Mouse (Mus musculus) cerebellum, adult 18-20 months (tissue): ENCODE results near the gene Serpina3g.
"Not testable (repeated sequence)": the region's sequence is repeated elsewhere in the genome, so short reads cannot be mapped to it uniquely, and the experiment has no call there.

Source experiments
- DNase-seq, 2 experiments: peaks; one replicate each; pipeline ENCODE4 v3.0.0; 2021

The Serpina3g gene

DNA sequence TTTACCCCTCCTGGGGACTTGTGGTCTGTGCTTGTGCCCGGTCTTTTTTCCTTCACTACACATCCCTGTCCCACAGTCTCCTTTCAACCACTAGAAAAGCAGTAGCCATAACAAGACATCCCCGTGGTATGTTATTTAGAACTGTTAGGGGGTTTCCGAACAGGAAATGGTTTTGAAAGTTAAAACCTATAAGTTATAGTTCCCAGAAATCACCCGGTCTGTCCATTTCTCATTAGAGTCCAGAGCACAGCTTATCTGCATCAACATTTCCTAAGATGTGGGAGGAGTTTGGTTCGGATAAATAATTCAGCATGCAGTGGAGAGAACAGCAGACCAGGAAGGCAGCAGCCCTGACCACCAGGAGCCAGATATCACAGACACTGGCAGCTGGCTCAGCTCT, at the start of gene Serpina3g:
TSS of gene Serpina3g (plus strand) at position 331 of the 400 bp plus-strand sequence.
- no peak for DNase-seq

DNA sequence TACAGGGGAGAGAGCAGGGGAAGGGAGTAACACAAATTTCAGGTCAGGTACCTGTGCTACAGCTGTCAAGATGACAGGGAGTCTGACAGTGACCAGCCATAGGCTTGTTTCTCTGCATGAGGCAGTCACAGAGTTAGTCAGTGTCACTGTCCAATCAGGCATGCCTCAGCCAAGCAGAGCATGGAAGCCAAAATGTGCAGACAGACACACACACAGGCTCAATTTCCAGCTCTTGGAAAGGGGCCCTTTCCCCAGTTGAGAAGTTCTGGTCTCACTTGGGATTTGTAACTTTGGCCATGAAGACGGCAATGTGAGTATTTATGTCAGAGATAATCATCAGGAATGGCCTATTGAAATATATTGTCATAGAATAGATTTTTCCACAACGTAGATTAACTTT, 46.8 kb upstream of the Serpina3g start:
- no peak for DNase-seq

DNA sequence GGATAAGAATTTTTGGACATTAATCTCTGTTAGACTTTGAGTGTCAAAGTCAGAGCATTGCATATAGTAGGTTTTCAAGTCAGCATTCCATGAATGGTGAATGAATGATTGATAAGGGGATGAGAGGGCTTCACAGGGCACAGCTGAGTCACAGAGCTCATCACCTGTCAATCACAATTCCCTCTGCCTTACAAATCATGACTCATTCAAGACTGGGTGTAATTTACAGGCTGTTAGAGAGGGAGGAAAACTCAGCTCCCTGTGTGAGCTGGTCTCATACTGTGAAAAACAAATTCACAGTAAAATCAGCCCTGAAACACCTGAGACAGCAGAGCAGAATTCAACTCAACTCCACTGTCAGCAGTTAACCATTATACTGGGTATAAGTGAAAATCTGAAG, 45.2 kb upstream of the Serpina3g start:
- no peak for DNase-seq

DNA sequence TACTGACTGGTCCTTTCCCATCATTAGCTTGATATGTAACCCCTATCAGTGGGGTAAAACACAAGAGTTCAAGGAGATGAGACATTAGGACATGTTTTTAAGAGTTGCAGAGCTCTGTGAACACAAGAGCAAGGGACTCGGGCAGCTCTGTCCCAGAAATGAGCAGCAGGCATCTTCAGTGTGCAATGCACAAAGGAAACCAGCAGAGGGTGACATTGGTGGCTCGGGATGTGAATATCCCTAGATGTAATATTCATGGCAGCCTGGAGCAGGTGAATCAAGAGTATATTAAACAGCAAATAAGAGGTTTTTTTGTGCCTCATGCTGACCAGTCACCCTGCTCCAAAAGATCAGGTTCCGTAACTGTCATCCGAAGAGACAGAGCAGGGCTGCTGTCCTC, 26.9 kb upstream of the Serpina3g start:
- DNase-seq, result no peak

DNA sequence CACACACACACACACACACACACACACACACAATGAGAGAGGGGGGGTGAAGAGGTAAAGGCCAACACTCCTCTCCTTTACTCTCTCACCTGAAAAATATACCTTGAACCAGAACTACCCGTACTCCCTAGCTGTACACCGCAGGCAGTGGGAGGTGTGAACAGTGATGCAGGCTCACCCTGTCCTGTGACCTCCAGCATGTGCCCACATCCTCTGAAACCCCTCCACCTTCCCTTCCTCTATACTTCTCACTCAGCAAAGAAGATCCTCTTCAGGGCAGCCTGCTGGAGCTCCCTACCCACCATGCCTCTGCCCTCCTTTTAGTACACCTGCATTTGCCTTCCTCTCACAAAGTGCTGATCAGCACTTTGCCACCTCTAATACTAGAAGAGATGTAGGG, 26.2 kb upstream of the Serpina3g start:
- DNase-seq, result no peak

DNA sequence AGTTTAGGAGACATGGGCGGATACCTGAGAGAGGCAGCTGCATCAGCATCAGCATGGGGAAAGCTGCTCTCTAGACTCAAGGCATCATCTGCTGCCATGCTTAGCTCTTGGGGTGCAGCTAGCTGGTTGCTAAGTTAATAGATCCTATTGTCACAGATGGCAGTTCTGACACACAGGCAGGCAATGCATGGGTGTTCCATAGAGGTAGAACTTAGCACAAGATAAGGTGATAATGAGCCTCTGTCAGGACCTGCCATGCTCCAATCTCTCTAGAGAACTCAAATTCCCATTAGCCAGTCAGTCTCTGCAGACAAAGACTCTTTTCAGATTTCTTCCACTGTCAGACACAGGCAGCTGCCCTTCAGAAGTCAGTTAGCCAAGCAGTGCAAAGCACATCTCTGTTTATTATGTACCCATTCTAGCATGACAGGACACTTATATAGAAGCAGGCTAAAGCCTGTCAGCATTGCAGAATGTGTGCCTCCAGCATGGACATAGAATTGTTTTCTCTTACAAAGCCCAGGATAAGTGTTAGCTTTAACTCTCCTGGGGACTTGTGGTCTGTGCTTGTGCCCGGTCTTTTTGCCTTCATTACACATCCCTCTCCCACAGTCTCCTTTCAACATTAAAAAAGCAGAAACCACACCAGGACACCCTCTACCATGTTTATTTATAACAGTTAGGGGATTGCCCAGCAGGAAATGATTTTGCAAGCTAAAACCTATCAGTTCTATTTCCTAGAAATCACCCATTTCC, 22.2 kb upstream of the Serpina3g start:
- no peak for DNase-seq

DNA sequence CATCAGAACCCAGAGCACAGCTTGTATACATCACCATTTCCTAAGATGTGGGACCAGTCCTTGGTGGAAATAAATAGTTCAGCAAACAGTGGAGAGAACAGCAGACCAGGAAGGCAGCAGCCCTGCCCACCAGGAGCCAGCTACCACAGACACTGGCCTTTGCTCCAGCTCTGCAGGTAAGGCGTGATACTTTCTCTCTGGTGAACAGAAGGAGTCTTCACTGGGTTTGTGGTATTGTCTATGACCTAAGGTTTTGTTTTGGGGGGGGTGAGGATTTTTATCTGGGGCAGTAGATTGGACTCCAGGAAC, 21.6 kb upstream of the Serpina3g start, which contains the start of gene Serpina3f:
TSS of gene Serpina3f (plus strand) at position 100 of the 309 bp plus-strand sequence.
- no peak for DNase-seq

DNA sequence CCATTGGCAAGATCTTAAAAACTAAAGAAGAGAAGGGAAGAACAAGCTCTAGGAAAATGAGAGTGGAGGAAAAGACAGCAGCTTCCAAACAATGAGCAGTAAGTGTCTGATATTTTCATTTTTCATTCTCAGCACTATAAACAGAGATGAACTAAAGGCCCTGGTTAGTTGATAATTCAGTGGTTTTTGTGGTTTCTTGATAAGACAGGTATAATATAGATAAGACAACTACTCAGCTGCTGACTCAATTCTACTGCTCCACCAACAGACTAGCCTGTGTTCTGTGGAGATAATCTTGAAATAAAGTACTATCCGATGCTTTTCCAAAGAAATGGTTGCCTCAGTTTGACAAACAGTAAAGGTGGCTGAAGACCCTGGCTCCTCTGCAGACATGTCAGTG, 20.8 kb upstream of the Serpina3g start:
- no peak for DNase-seq

DNA sequence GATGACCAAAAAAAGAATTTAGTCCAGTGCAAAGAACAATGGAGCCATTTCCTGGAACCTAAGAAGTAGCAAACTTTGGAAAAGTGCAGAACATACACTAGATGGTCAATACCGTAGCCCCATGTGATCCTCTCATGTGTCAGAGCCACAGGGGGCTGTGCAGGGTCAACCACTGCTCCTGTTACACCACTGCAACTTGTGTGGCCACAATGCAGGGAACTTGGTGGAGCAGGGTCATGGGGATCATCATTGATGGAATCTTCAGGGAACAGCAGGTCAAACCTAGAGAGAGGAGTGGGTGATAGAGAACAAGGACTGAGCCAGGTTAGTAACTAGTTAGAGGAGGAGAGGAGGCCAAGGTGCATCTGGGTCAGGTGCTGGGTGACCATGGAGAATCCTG, 14.4 kb upstream of the Serpina3g start:
- DNase-seq, result no peak

DNA sequence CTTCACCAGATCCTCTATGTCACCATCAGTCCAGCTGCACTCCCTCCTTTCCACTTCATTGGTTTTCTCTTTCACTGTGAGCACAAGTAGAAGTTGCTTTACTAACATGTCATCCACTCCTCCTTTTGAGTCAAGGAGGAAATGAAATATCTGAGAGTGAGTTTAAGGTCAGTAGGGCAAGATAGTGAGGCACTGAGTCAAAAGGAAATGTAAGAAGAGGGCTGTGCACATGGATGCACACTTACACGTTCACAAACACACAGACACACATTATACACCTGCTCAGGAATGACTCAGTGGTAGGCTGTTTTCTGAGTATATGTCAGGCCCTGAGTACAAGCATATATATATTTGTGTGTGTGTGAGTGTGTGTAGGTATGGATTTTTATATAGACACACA, 12.4 kb upstream of the Serpina3g start:
- no peak for DNase-seq

DNA sequence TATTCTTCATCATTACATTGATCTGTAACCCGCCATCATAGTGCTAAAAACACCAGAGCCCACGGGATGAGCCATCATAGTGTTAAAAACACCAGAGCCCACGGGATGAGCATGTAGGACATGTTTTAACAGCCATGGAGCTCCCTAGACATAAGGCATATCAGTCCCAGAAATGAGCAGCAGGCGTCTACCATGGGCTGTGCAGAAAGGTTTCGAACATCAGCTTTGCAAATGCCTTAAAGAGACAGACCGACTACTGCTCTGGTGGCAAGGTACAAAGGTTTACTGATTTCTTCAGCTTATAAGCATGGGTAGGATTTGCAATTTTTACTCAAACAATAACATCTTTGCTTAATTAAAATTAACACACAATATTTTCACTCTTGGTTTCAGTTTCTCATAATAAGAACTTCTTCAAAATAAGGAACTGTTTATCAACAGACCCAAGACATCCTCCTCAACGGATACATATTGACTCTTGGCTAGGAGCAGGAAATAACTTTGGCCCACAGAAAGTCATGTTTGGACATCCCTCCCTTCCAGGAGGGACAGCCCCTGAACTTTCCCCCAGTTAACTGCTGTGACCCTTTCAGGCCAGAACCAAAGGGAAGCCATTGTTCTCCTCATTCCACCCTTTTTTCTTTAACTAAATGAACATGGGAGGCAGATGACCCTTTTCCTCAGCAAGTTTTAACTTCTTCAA, 11.3 kb upstream of the Serpina3g start:
- DNase-seq, result no peak

DNA sequence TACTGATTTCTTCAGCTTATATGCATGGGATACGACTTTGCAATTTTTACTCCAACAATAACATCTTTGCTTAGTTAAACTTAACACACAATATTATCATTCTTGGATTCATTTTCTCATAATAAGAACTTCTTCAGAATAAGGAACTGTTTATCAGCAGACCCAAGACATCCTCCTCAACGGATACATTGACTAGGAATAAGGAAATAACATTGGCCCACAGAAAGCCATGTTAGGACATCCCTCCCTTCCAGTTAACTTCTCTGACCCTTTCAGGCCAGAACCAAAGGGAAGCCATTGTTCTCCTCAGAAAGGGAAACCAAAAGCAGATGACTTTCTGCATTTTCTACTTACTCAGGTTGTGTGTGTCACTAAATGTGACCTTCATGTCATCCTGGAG, 5.3 kb upstream of the Serpina3g start:
- no peak for DNase-seq

DNA sequence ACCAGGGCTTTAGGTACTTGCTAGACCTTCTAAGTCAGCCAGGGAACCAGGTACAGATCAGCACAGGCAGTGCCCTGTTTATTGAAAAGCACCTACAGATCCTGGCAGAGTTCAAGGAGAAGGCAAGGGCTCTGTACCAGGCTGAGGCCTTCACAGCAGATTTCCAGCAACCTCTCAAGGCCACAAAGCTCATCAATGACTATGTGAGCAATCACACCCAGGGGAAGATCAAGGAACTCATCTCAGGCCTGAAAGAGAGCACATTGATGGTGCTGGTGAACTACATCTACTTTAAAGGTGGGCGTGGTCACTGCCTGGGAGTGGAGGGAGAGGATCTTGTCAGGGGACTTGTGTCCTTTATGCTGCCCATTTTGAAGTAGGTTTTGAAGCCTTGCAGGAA, 2.0 kb downstream of the Serpina3g start:
- DNase-seq, result not testable (repeated sequence)

DNA sequence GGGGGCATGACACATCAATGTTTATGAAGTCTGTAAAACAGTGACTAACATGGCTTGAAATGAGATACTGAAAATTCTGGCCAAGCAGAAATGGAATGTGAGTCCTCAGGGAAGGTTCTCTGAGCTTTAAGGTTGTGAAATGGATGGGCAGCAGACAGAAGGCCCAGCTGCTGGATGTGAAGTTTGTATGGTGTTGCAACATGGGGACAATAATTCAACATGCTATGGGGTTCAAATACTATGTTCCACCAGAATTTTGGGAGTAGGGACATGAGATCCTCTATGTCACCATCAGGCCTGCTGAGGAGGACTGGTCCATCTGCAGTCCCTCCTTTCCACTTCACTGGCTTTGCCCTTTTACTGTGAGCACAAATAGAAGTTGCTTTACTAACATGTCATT, 7.3 kb downstream of the Serpina3g start:
- no peak for DNase-seq

DNA sequence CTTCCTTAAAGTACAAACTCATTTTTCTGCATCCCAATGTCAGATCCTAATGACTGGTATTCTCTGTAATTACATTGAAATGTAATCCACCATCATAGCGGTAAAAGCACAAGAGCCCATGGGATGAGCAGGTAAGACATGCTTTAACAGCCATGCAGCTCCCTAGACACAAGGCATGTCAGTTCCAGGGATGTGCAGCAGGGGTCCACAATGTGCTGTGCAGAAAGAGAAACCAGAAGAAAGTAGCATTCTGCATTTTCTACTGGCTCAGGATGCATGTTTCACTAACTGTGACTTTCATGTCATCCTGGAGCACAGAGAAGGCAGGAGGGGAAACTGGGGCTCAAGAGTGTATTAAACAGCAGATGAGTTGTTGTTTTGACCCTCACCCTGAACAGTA, 9.0 kb downstream of the Serpina3g start:
- DNase-seq, result no peak

DNA sequence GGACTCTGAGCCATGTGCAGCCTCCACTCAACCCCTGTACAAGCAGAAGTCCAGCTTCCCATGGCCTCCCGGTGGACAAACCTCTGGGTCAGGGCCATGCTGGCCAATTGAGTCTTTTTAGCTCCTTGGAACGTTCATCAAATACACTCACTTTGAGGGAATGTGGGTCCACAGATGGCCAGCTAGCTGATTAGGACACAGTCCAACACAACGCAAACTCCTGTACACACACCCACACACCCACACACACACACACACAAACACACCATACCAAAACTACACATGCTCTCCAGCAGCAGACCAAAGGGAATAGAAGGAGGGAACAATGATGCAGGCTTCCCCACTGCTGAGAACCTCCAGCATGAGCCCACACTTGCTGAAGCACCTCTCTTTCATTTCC, 9.6 kb downstream of the Serpina3g start:
- DNase-seq, result no peak

DNA sequence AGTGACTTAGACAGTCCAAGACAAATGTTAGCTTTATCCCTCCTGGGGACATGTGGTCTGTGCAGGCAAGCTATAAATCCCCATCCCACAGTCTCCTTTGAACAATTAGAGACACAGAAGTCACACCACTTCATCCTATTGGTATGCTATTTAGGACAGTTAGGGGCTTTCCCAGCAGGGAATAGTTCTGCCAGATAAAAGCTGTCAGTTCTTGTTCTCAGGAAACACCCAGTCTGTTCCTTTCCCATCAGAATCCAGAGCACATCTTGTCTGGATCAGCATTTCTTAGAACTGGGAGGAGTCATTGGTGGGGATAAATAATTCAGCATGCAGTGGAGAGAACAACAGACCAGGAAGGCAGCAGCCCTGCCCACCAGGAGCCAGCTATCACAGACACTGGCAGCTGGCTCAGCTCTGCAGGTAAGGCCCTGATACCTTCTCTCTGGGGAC, 11.5 kb downstream of the Serpina3g start:
- DNase-seq, result no peak

DNA sequence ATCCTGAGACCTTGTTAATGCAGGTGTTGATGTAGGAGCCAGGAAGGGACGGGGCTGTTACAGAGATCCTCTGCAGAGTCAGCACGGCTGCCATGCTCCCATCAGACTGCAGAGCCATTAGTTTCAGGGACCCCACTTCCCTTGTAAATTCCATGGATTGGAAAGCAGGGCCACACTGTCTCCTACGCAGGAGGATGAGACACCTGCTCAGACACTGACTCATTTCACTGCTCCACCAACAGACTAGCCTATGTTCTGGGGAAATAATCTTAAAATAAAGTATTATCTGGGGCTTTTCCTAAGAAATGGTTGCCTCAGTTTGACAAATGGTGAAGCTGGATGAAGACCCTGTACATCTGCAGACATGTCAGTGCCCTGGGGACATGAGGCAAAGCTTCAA, 12.2 kb downstream of the Serpina3g start:
- no peak for DNase-seq

DNA sequence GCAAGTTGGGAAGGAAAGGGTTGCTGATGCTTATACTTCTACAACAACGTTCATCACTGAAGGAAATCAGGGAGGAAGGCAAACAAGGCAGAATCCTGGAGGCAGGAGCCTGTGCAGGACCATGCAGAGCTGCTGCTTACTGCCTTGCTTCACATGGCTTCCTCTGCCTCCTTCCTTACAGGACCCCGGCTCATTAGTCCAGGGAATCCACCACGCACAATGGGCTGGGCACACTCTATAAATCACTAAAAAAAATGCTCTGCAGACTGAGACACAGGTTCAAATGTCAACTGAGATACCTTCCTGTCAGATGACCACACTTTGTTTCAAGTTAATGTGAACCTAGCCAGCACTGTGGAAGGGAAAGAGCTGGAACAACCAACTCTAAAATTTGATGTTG, 25.0 kb downstream of the Serpina3g start:
- DNase-seq, result no peak

DNA sequence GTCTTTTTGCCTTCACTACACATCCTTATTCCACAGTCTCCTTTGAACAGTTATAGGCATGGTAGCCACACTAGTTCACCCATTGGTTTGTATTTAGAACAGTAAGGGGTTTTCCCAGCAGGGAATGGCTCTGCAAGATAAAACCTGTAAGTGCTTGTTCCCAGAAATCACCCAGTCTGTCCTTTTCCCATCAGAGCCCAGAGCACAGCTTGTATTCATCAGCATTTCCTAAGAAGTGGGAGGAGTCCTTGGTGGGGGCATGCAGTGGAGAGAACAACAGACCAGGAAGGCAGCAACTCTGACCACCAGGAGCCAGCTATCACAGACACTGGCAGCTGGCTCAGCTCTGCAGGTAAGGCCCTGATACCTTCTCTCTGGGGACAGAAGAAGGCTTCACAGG, 26.8 kb downstream of the Serpina3g start, which contains the start of gene Serpina3i:
TSS of gene Serpina3i (plus strand) at position 260 of the 400 bp plus-strand sequence.
- no peak for DNase-seq

DNA sequence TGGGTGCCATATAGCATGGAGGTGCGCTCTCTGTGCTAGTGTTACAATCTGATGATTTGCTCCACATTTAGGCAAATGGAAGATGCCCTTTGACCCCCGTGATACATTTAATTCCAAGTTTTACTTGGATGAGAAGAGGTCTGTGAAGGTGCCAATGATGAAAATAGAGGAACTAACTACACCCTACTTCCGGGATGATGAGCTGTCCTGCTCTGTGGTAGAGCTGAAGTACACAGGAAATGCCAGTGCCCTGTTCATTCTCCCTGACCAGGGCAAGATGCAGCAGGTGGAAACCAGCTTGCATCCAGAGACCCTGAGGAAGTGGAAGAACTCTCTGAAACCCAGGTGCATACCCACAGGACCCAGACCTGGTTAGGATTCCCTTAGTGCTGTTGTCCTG, 30.3 kb downstream of the Serpina3g start:
- DNase-seq, result no peak

DNA sequence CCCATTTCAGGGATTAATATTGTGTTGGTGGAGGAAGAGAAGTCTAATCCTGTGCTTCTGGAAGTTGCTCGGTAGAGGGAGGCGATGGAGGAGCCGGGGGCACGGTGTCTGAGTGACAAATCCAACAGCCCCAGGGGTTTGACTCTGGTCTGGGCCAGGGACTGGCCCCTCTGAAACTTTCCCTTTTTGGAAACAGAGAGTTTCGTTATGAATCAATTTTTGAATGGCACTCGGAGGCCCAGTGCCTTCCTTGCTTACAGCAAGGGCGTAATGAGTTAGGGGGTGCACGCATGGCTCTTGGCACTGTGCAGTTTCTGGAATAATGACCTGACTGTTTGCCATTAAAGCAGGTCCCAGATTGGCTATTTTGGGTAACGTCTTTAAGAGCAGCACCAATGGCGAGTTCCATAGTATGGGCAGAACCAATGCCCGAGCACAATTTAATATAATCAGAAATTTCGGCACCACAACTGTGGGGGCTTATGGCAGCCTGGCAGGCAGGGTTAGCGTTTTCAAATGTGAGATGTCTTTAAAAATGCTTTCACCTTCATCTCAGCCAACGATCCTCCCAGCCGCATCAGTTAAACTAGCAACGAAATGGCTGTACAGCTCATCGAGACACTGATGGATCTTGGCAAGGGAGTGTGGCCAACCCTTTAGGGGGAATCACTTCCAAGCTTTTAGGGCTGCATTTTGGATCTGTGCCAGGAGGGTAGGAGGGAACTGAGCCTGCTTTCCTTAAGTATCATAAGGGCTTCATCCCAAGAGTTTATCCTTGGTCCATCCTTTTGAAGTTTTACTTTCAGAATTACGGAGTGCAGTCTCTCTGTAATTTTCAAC, 42.4 kb downstream of the Serpina3g start:
- DNase-seq, result no peak

DNA sequence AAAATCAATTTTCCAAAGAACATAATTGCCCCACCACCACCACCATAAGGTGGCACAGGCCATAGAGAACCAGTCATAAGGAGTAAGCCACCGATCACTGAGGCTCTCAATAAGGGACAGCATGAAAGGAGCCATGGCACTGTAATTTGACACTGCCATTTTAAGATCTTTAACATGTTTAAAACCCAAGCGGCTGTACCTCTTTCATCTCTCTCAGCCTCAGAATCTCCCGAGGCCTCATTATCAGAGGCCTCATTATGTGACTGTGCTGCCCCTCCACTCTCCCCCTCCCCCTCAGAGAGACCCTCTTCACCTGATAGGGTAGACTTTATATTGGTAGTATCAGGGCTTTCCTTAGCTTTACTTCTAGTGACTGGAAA, 43.0 kb downstream of the Serpina3g start:
- no peak for DNase-seq

DNA sequence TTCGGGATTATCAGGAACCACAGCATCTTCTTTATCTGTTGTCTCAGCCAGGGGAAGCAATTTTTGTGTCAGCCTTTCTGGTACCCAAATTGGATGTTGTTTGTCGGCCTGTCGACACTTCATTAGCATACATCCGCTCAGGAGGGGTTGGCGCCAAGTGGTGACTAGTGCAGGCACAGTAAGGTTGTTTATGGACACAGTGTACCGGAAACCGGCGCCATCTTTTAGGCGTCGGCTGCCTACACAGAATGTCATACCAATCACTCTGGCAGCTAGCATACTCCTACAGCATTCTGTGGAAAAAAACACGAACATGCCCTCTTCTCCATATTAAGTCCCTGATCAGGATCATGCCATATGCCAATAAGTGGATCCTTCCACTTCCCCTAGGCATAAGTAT, 47.3 kb downstream of the Serpina3g start:
- DNase-seq, result no peak
